Mouse (Mus musculus) forebrain, embryonic 14.5 days (tissue): ENCODE measurements at regions not wholly inside any gene's neighbourhood (a gene's known extent, or its start where the extent isn't known, plus 50 kb on each side); places are given as distances from the start of the nearest gene placed in this dataset.

Experiments used
- ATAC-seq: fragments of 200-750 bp; cut with Nextera tagmentation; 2 replicates; pipeline ENCODE4 v1.8.0; 2017; ENCODE audit warnings: mild to moderate bottlenecking, moderate library complexity
- DNase-seq: peaks from one replicate; pipeline ENCODE4 v3.0.0-alpha.2; 2015; ENCODE audit warnings: low spot score
- H3K27ac ChIP-seq: fragments of 300-500 bp; sonication (generic); 2 replicates; pipeline ENCODE4 v1.5.1; 2014; ENCODE audit warnings: low read depth, mild to moderate bottlenecking, control low read depth, low read length, moderate library complexity
- H3K27me3 ChIP-seq: fragments of 300-500 bp; sonication (generic); replicated peaks from 2 replicates; pipeline ENCODE4 v1.6.1; 2014; ENCODE audit warnings: low read length, control low read depth, mixed read lengths; ENCODE audit not compliant: control insufficient read depth, insufficient read depth
- H3K36me3 ChIP-seq: fragments of 300-500 bp; sonication (generic); 2 replicates; pipeline ENCODE4 v1.6.1; 2014; ENCODE audit warnings: low read length, control low read depth; ENCODE audit not compliant: control insufficient read depth, insufficient read depth
- H3K4me1 ChIP-seq: fragments of 300-500 bp; sonication (generic); 2 replicates; pipeline ENCODE4 v1.6.1; 2014; ENCODE audit warnings: antibody characterized with exemption, low read length, control low read depth; ENCODE audit not compliant: control insufficient read depth, insufficient read depth
- H3K4me2 ChIP-seq: fragments of 300-500 bp; sonication (generic); 2 replicates; pipeline ENCODE4 v1.6.1; 2014; ENCODE audit warnings: mild to moderate bottlenecking, control low read depth, low read length
- H3K4me3 ChIP-seq: fragments of 300-500 bp; sonication (generic); 2 replicates; pipeline ENCODE4 v1.5.1; 2014; ENCODE audit warnings: low read depth, low read length, control low read depth
- H3K9ac ChIP-seq: fragments of 300-500 bp; sonication (generic); 2 replicates; pipeline ENCODE4 v1.6.1; 2014; ENCODE audit warnings: mild to moderate bottlenecking, low read length, control low read depth, moderate library complexity
- H3K9me3 ChIP-seq: fragments of 300-500 bp; sonication (generic); replicated peaks from 2 replicates; pipeline ENCODE4 v1.6.1; 2016; ENCODE audit warnings: low read length, control low read depth, mixed read lengths; ENCODE audit not compliant: control insufficient read depth
- WGBS: fragments of 180-500 bp; shearing (Covaris S2); extraction: QIAGEN DNeasy Blood & Tissue Kit; methylation state at CpG from one replicate; pipeline ENCODE4 v1.1.7; 2014; 5-methylcytosine and 5-hydroxymethylcytosine counted together

GRCm38 (mm10) chr9:115644953-115645352 lies 264.3 kb upstream of the Gadl1 start:
- 73% methylated on average over 9 of the region's 9 CpGs for WGBS
- peak; percentile 33 for DNase-seq
- no peak for ATAC-seq

DNA sequence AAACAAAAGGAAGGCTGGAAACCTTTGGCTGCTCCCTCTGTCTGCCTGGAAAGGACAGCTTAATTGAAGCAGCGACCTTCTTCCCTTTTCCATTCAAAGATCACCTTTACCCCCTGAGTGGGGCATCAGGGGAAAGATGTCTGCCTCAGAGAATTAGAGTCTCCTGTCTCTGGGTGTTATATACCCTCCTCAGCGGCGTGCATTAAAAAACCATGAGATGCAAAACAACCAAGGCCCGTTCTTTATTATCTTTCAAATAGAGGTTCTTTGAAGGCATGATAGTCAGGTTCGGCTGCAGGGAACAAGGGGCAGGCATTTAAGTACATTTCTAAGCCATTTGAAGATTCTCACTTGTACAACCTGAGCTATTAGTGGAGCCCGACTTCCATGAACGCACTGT lies 263.0 kb upstream of the Gadl1 start:
- WGBS: 44% methylated on average over 7 of the region's 7 CpGs
- DNase-seq (peak; percentile 8), ATAC-seq (no peak)
- Histone ChIP-seq H3K36me3 (no peaks in the 10 kb centered on the region), H3K4me1 (no peaks in the 10 kb centered on the region), H3K4me2 (no peak overlapping the region), H3K9ac (no peak overlapping the region), H3K27me3 (no peaks in the 10 kb centered on the region), H3K9me3 (no peaks in the 10 kb centered on the region), H3K27ac (no peak overlapping the region), H3K4me3 (no peak overlapping the region)

More at GRCm38 (mm10) chr9:115644953-115645352, 264.3 kb upstream of the Gadl1 start:
- Histone ChIP-seq H3K4me1 (no peaks in the 10 kb centered on the region), H3K4me3 (no peak overlapping the region), H3K9ac (no peak overlapping the region), H3K36me3 (no peaks in the 10 kb centered on the region), H3K4me2 (no peak overlapping the region), H3K9me3 (no peaks in the 10 kb centered on the region), H3K27ac (no peak overlapping the region), H3K27me3 (no peaks in the 10 kb centered on the region)

GRCm38 (mm10) chr9:115651708-115652107 lies 257.5 kb upstream of the Gadl1 start:
- Histone ChIP-seq H3K4me1 (no peaks in the 10 kb centered on the region), H3K36me3 (no peaks in the 10 kb centered on the region), H3K9me3 (no peaks in the 10 kb centered on the region), H3K4me3 (no peak overlapping the region), H3K4me2 (no peak overlapping the region), H3K9ac (no peak overlapping the region), H3K27ac (no peak overlapping the region), H3K27me3 (no peaks in the 10 kb centered on the region)
- DNase-seq: no peak
- 89% methylated on average over 2 of the region's 2 CpGs for WGBS
- no peak for ATAC-seq

- no peaks in the 10 kb centered on the region for H3K4me1 ChIP-seq
- no peak for ATAC-seq
- H3K27me3 ChIP-seq: no peaks in the 10 kb centered on the region
- no peak for DNase-seq
- WGBS: 95% methylated on average over 5 of the region's 5 CpGs
- no peaks in the 10 kb centered on the region for H3K36me3 ChIP-seq
- no peak overlapping the region for H3K9ac ChIP-seq
- no peak overlapping the region for H3K27ac ChIP-seq
- H3K9me3 ChIP-seq: no peaks in the 10 kb centered on the region
- H3K4me2 ChIP-seq: no peak overlapping the region
- no peak overlapping the region for H3K4me3 ChIP-seq
These were observed 256.1 kb upstream of the Gadl1 start for GRCm38 (mm10) chr9:115653116-115653515.

DNA sequence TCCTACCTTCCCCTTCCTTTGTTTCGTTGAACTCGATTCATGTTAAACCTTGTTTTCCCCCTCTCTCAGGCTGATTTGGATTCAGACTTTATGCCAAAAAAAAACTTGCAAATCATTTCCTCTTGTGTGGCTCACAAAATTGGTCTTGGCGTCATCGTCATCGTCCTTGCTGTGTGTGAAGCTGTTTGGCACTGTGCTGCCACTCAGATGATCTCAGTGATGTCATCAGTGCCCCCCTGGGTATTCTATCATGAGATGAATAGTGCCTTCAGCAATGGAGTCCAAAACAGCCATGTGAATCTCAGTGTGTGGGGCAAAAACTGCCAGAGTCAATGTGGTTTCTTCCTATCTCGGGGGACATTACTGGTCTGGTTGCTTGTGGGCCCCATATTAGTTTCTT lies 254.3 kb upstream of the Gadl1 start:
- WGBS: 85% methylated on average over 6 of the region's 6 CpGs

GRCm38 (mm10) chr9:115656538-115656937 lies 252.7 kb upstream of the Gadl1 start:
- H3K4me3 ChIP-seq: no peak overlapping the region
- DNase-seq (no peak), ATAC-seq (no peak)
- WGBS: 66% methylated on average over 2 of the region's 2 CpGs
- H3K27me3 ChIP-seq: no peaks in the 10 kb centered on the region
- H3K36me3 ChIP-seq: no peaks in the 10 kb centered on the region
- no peak overlapping the region for H3K4me2 ChIP-seq
- no peaks in the 10 kb centered on the region for H3K9me3 ChIP-seq
- no peak overlapping the region for H3K9ac ChIP-seq
- H3K4me1 ChIP-seq: no peaks in the 10 kb centered on the region
- no peak overlapping the region for H3K27ac ChIP-seq

More for the DNA sequence above, 254.3 kb upstream of the Gadl1 start:
- no peaks in the 10 kb centered on the region for H3K4me1 ChIP-seq
- ATAC-seq (no peak), DNase-seq (no peak)
- H3K27me3 ChIP-seq: no peaks in the 10 kb centered on the region
- no peaks in the 10 kb centered on the region for H3K9me3 ChIP-seq
- no peak overlapping the region for H3K4me3 ChIP-seq
- H3K9ac ChIP-seq: no peak overlapping the region
- H3K36me3 ChIP-seq: no peaks in the 10 kb centered on the region
- H3K27ac ChIP-seq: no peak overlapping the region
- H3K4me2 ChIP-seq: no peak overlapping the region

DNA sequence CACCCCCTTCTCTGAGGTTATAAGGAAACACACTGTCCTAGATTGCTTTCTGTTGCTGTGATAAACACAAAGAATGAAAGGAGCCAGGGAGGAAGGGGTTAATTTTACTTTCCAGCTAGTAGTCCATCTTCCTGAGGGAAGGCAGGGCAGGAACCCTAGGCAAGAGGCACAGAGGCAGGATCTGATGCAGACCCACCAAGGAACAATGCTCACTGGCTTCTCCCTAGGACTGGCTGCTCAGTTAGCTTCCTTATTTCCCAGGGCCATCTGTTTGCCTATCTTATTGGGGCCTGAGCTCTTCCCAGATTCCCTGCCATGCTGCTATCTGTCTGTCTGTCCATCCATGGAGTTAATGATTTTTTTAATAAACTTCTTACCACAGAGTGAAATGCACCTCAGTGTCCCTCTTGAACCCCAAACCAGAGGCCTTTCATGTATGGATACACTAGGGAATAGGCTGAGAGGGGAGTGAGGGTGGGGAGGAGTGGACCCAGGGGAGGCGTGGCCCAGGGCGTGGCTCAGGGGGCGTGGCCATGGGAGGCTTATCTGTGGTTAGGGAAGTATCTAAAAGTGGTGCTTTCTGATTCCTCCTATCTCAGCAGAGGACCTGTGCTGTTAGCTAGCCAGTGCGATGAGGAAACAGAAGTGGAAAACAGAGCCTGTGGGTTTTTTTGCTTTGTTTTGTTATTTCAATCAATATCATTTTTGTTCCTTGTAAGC lies 252.1 kb upstream of the Gadl1 start:
- H3K9ac ChIP-seq: no peak overlapping the region
- H3K4me2 ChIP-seq: no peak overlapping the region
- no peaks in the 10 kb centered on the region for H3K27me3 ChIP-seq
- no peak overlapping the region for H3K27ac ChIP-seq
- 58% methylated on average over 4 of the region's 4 CpGs for WGBS
- no peaks in the 10 kb centered on the region for H3K4me1 ChIP-seq
- H3K9me3 ChIP-seq: no peaks in the 10 kb centered on the region
- no peaks in the 10 kb centered on the region for H3K36me3 ChIP-seq
- ATAC-seq (no peak), DNase-seq (no peak)
- no peak overlapping the region for H3K4me3 ChIP-seq

DNA sequence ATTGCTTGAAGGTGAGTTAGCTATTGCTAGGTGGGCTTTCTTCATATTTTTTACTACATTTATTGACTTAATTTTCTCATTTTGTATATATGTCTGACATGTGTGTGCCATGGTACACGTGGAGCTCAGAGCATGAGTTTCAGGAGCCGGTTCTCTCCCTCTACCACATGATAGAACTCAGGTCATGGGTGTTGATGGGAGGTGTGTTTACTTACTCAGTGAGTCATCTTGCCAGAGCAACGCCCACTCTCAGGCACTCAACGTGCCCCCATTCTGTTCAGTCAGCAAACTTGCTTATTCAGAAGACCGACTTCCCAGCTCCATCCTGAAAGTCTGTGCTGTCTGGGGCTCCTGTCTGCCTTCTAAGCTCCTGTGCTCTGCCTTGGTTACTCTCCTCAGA lies 250.8 kb upstream of the Gadl1 start:
- Histone ChIP-seq H3K27ac (no peak overlapping the region), H3K9me3 (no peaks in the 10 kb centered on the region), H3K9ac (no peak overlapping the region), H3K4me3 (no peak overlapping the region), H3K27me3 (no peaks in the 10 kb centered on the region), H3K4me2 (no peak overlapping the region), H3K36me3 (no peaks in the 10 kb centered on the region), H3K4me1 (no peaks in the 10 kb centered on the region)
- ATAC-seq (no peak), DNase-seq (no peak)
- WGBS: 89% methylated on average over 5 of the region's 5 CpGs

DNA sequence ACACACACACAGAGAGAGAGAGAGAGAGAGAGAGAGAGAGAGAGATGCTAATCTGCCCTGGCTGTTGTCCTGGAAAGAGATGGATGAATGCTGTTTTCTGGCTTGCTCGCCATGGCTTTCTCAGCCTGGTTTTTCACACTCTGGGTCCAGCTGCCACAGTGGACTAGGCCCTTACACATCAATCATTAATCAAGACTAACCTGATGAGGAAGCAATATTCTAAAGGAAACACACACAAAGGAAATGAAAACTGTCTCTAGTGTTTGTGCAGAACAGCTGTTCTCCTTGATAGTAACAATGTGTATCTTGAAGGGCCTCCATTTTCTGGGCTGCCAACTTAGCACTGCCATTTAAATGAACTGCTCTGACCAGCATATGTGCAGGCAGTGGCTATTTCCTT lies 248.9 kb upstream of the Gadl1 start:
- Histone ChIP-seq H3K27ac (no peak overlapping the region), H3K4me3 (no peak overlapping the region), H3K4me2 (no peak overlapping the region), H3K27me3 (no peaks in the 10 kb centered on the region), H3K36me3 (no peaks in the 10 kb centered on the region), H3K9ac (no peak overlapping the region), H3K4me1 (no peaks in the 10 kb centered on the region), H3K9me3 (no peaks in the 10 kb centered on the region)
- ATAC-seq (no peak), DNase-seq (no peak)
- 88% methylated on average over 1 of the region's 1 CpGs for WGBS
